ENCODE assay signal across 8 mouse cellular contexts in genomic region chr1:51916276-51916675, GRCm38 (mm10). TPM values are rescaled to one million over a fixed set of nuclear protein-coding genes. Genes with fewer than 3 reads are reported as not detected.
DNase-seq lines count a peak whose midpoint lies in the region; ATAC-seq and TF ChIP-seq lines count a peak whose summit lies in the region.

No protein-coding gene starts in this region.

- H3K79me2 ChIP-seq in heart, adult 2 months (replicated peaks; ENCODE audit: control insufficient read depth, insufficient read depth, low read length): no peaks in the 10 kb centered on the region

- H3K27ac ChIP-seq in heart, adult 2 months: peak overlapping the region; percentile 31; the same call in 1 of the 2 replicates
- no peak overlapping the region for H3K27ac ChIP-seq in ES-E14 (ENCODE audit: insufficient read depth, low read depth, low read length, poor library complexity, severe bottlenecking)
- H3K27ac ChIP-seq in hindbrain, embryonic 11.5 days (ENCODE audit: low read depth, low read length): peak overlapping the region; percentile 93; the same call in 1 of the 2 replicates
- no peak overlapping the region for H3K27ac ChIP-seq in liver, postnatal 0 days (ENCODE audit: low read depth)

- H3K27me3 ChIP-seq in heart, adult 2 months (ENCODE audit: control insufficient read depth, insufficient read depth, low read length): no peaks in the 10 kb centered on the region
- no peaks in the 10 kb centered on the region for H3K27me3 ChIP-seq in hindbrain, embryonic 11.5 days (ENCODE audit: control insufficient read depth, insufficient read depth, low read length)
- peaks cover 7% of the 10 kb centered on the region for H3K27me3 ChIP-seq in liver, postnatal 0 days (ENCODE audit: insufficient read depth, low read length)

- no peak for TF ChIP-seq POLR2A in heart, adult 2 months (IDR thresholded peaks at IDR 0.05; ENCODE audit: insufficient read depth, low read depth, low read length)

- H3K4me2 ChIP-seq in hindbrain, embryonic 11.5 days (replicated peaks; ENCODE audit: low read depth, low read length): peak overlapping the region; percentile 70; the same call in 1 of the 2 replicates
- H3K4me2 ChIP-seq in liver, postnatal 0 days (ENCODE audit: low read depth, low read length): peak overlapping the region; percentile 87

- peaks cover 6% of the 10 kb centered on the region for H3K4me1 ChIP-seq in heart, adult 2 months (ENCODE audit: control insufficient read depth, insufficient read depth, low read length)
- H3K4me1 ChIP-seq in ES-E14 (ENCODE audit: control insufficient read depth in 2 of 2, insufficient read depth in 2 of 2, low read length in 2 of 2, poor library complexity in 1 of 2): peaks cover 0 to 10% of the 10 kb centered on the region in 2 experiments; a peak in 2 of 4 replicates
- 0 out of 2 replicates have a peak, but pooled peaks cover 3% of the 10 kb centered on the region for H3K4me1 ChIP-seq in hindbrain, embryonic 11.5 days (replicated peaks; ENCODE audit: control insufficient read depth, insufficient read depth, low read length)
- H3K4me1 ChIP-seq in liver, postnatal 0 days (ENCODE audit: insufficient read depth): peaks cover 12% of the 10 kb centered on the region

- no peaks in the 10 kb centered on the region for H3K36me3 ChIP-seq in heart, adult 2 months (ENCODE audit: control insufficient read depth, insufficient read depth, low read length)
- no peaks in the 10 kb centered on the region for H3K36me3 ChIP-seq in ES-E14 (ENCODE audit: control insufficient read depth, insufficient read depth, low read length, poor library complexity, severe bottlenecking)
- no peaks in the 10 kb centered on the region for H3K36me3 ChIP-seq in hindbrain, embryonic 11.5 days (ENCODE audit: control insufficient read depth, insufficient read depth, low read length)
- H3K36me3 ChIP-seq in liver, postnatal 0 days (replicated peaks; ENCODE audit: insufficient read depth, low read length): no peaks in the 10 kb centered on the region

- no peaks in the 10 kb centered on the region for H3K9me3 ChIP-seq in ES-E14 (ENCODE audit: control insufficient read depth, insufficient read depth, low read depth, low read length)
- H3K9me3 ChIP-seq in hindbrain, embryonic 11.5 days (ENCODE audit: control insufficient read depth, low read length): no peaks in the 10 kb centered on the region
- H3K9me3 ChIP-seq in liver, postnatal 0 days (ENCODE audit: low read length): no peaks in the 10 kb centered on the region

- no peak for DNase-seq in heart, adult 2 months
- no peak for DNase-seq in heart, adult 18-20 months
- DNase-seq in ES-E14 (ENCODE audit: low read depth, low spot score) (no peak), MN1 (ENCODE audit: low spot score) (no peak)
- no peak for DNase-seq in hindbrain, embryonic 11.5 days (ENCODE audit: low spot score)
- DNase-seq in liver, postnatal 0 days: no peak
- no peak for DNase-seq in ovary, postnatal 36 days (ENCODE audit: low spot score)

- WGBS in heart, adult 2 months: 89% methylated on average over 5 of the region's 5 CpGs
- WGBS in hindbrain, embryonic 11.5 days: 48% methylated on average over 5 of the region's 5 CpGs
- 66% methylated on average over 5 of the region's 5 CpGs for WGBS in liver, postnatal 0 days (ENCODE audit: insufficient replicate concordance)

- H3K9ac ChIP-seq in heart, adult 2 months (ENCODE audit: low read depth, low read length): no peak overlapping the region
- no peak overlapping the region for H3K9ac ChIP-seq in ES-E14 (ENCODE audit: insufficient read depth, low read depth, low read length, poor library complexity, severe bottlenecking)
- H3K9ac ChIP-seq in hindbrain, embryonic 11.5 days (ENCODE audit: low read depth, low read length): peak overlapping the region; percentile 97
- no peak overlapping the region for H3K9ac ChIP-seq in liver, postnatal 0 days (replicated peaks)

- TF ChIP-seq EP300 in heart, adult 2 months (IDR thresholded peaks at IDR 0.05; ENCODE audit: insufficient read depth, low read depth, low read length): no peak
- TF ChIP-seq EP300 in liver, postnatal 0 days (IDR thresholded peaks at IDR 0.05; ENCODE audit: low read depth): no peak

- ATAC-seq in hindbrain, embryonic 11.5 days (ENCODE audit: low FRiP score): peak; percentile 9; the same call in 1 of the 2 replicates
- ATAC-seq in liver, postnatal 0 days: no peak
- ATAC-seq in erythroid progenitor cell, adult 5-6 weeks (replicated peaks; ENCODE audit: low FRiP score, poor library complexity, severe bottlenecking): no peak

- no peak overlapping the region; the same call in 1 of the 2 replicates for H3K4me3 ChIP-seq in heart, adult 2 months
- H3K4me3 ChIP-seq in ES-E14 (ENCODE audit: insufficient read depth in 1 of 2, low read depth in 1 of 2, low read length in 2 of 2, poor library complexity in 1 of 2, severe bottlenecking in 1 of 2): peak overlapping the region; percentile 89 to 95
- peak overlapping the region; percentile 88 for H3K4me3 ChIP-seq in hindbrain, embryonic 11.5 days (ENCODE audit: low read depth, low read length)
- peak overlapping the region; percentile 74; the same call in 1 of the 2 replicates for H3K4me3 ChIP-seq in liver, postnatal 0 days (ENCODE audit: low read depth, low read length)

- intact Hi-C loops in heart, adult 2 months (cut with DNase I): no loop called here

- no peak for TF ChIP-seq CTCF in heart, adult 2 months (IDR thresholded peaks at IDR 0.05)
- TF ChIP-seq CTCF in liver, postnatal 0 days (IDR thresholded peaks at IDR 0.05; ENCODE audit: low read depth): no peak

- in situ Hi-C loops in ES-E14 (cut with MboI; ENCODE audit: low sequenced_read_pairs in 2 of 2, unreplicated experiment in 2 of 2): no loop called here

TF ChIP-seq in ES-E14, 5 proteins besides CTCF, POLR2A, EP300 and RAD21:
- TF ChIP-seq CHD2 (IDR thresholded peaks at IDR 0.05; ENCODE audit: low read depth, low read length) (no peak), ZNF384 (IDR thresholded peaks at IDR 0.05; ENCODE audit: low read depth, low read length) (no peak), MAFK (IDR thresholded peaks at IDR 0.05; ENCODE audit: insufficient read depth, low read depth, low read length) (no peak), ZC3H11A (IDR thresholded peaks at IDR 0.05; ENCODE audit: borderline replicate concordance, low read depth, low read length) (no peak), HCFC1 (IDR thresholded peaks at IDR 0.05; ENCODE audit: borderline replicate concordance, insufficient read depth, low read length) (no peak)

RNA-seq across cellular contexts. Expression of gene Myo1b, which starts 0.4 kb away (rescaled TPM):
- total RNA-seq in heart, adult 2 months (2021): 10 to 100 TPM; 29.6 to 30.1 TPM
- polyA plus RNA-seq in heart, adult 2 months (2012; rRNA removed): 5.5 and 11.4 TPM in 2 replicates
- total RNA-seq in heart, adult 18-20 months (2021): 10 to 100 TPM; 24.8 to 30.0 TPM
- 22.4 and 26.0 TPM in 2 replicates for total RNA-seq in ES-E14 (2012; rRNA removed)
- 116 and 156 TPM in 2 replicates for polyA plus RNA-seq in hindbrain, embryonic 11.5 days (2014; fragmentation: Nextera tagmentation; extraction: Ambion mirVana)
- polyA plus RNA-seq in liver, postnatal 0 days (2015; fragmentation: Nextera tagmentation; extraction: Ambion mirVana): 10.7 and 12.6 TPM in 2 replicates
- total RNA-seq in erythroid progenitor cell, adult 5-6 weeks (2015; ENCODE audit: low replicate concordance): 7.2 TPM in 1 of 2 replicates, not detected in the other
- 2.6 TPM in 1 of 2 replicates, not detected in the other for total RNA-seq in erythroid progenitor cell, adult 5-6 weeks (2017; ENCODE audit: low replicate concordance)

Comparison
In these comparisons a context has a peak if more than half of its experiments do, and no peak if none do; other contexts are left out.
1. H3K27ac ChIP-seq: peak in heart, adult 2 months (single experiment) and hindbrain, embryonic 11.5 days (single experiment); none in ES-E14 (single experiment) and liver, postnatal 0 days (single experiment).